Mouse (Mus musculus): ENCODE measurements around the gene Tmem56.

Tmem56 gene

GRCm38 (mm10) chr3:121282998-121283397 lies at the start of gene Tmem56:
Gene Tmem56, minus strand, starts transcription at chr3:121283098.
- no peak for DNase-seq

GRCm38 (mm10) chr3:121330244-121330646 lies 47.3 kb upstream of the Tmem56 start:
- DNase-seq, result peak; percentile 53

GRCm38 (mm10) chr3:121329647-121330046 lies 46.7 kb upstream of the Tmem56 start:
- peak; percentile 44 for DNase-seq

GRCm38 (mm10) chr3:121327406-121327805 lies 44.5 kb upstream of the Tmem56 start:
- DNase-seq, result no peak

- no peak for DNase-seq
These were observed 40.5 kb upstream of the Tmem56 start for GRCm38 (mm10) chr3:121323371-121323770.

GRCm38 (mm10) chr3:121320896-121321295 lies 38.0 kb upstream of the Tmem56 start:
- no peak for DNase-seq

GRCm38 (mm10) chr3:121319906-121320305 lies 37.0 kb upstream of the Tmem56 start:
- no peak for DNase-seq

GRCm38 (mm10) chr3:121315498-121315897 lies 32.6 kb upstream of the Tmem56 start:
- DNase-seq, result no peak

- DNase-seq, result no peak
These were observed 31.3 kb upstream of the Tmem56 start for GRCm38 (mm10) chr3:121314149-121314548.

- DNase-seq, result peak; percentile 53
These were observed 30.1 kb upstream of the Tmem56 start for GRCm38 (mm10) chr3:121312979-121313378.

- peak; percentile 64 for DNase-seq
These were observed 29.5 kb upstream of the Tmem56 start for GRCm38 (mm10) chr3:121312426-121312825.

- DNase-seq, result peak; percentile 37
These were observed 27.2 kb upstream of the Tmem56 start for GRCm38 (mm10) chr3:121309896-121310714.

- DNase-seq, result no peak
These were observed 26.5 kb upstream of the Tmem56 start for GRCm38 (mm10) chr3:121309429-121309828.

- DNase-seq, result no peak
These were observed 26.0 kb upstream of the Tmem56 start for GRCm38 (mm10) chr3:121308935-121309334.

GRCm38 (mm10) chr3:121307532-121308234 lies 24.8 kb upstream of the Tmem56 start:
- peak; percentile 79 for DNase-seq

GRCm38 (mm10) chr3:121306641-121307040 lies 23.7 kb upstream of the Tmem56 start:
- peak; percentile 58 for DNase-seq

- no peak for DNase-seq
These were observed 11.3 kb upstream of the Tmem56 start for GRCm38 (mm10) chr3:121294200-121294599.

- peak; percentile 95 for DNase-seq
These were observed 8.8 kb upstream of the Tmem56 start, which contains the start of gene Alg14 for GRCm38 (mm10) chr3:121291560-121292258. Gene Alg14, plus strand, starts transcription at chr3:121291773.

GRCm38 (mm10) chr3:121291225-121291559 lies 8.3 kb upstream of the Tmem56 start:
- DNase-seq, result no peak

GRCm38 (mm10) chr3:121290681-121291080 lies 7.8 kb upstream of the Tmem56 start:
- DNase-seq, result no peak

GRCm38 (mm10) chr3:121287151-121287550 lies 4.3 kb upstream of the Tmem56 start:
- peak; percentile 51 for DNase-seq

GRCm38 (mm10) chr3:121285219-121285618 lies 2.3 kb upstream of the Tmem56 start:
- DNase-seq, result no peak

GRCm38 (mm10) chr3:121279679-121280078 lies 3.2 kb downstream of the Tmem56 start:
- no peak for DNase-seq

GRCm38 (mm10) chr3:121277557-121277956 lies 5.3 kb downstream of the Tmem56 start:
- DNase-seq, result no peak

Measured in thymus, postnatal 4 days (tissue).